Mouse (Mus musculus): ENCODE results near the gene Apbb2. TPM values are rescaled to one million over a fixed set of nuclear protein-coding genes. Genes with fewer than 3 reads are reported as not detected.
A peak's percentile ranks its signal among the peaks of the same experiment; 100 is the strongest.

Apbb2 gene
- total and polyA plus RNA-seq, 3 experiments: 0.34 to 0.40 (median 0.34) TPM

- Histone ChIP-seq H3K4me3 (replicated peaks in 1 of 3; ENCODE audit: low read depth in 2 of 3, low read length in 2 of 3, poor library complexity in 1 of 3) (no peak overlapping the region), H3K79me2 (replicated peaks; ENCODE audit: control insufficient read depth, extremely low read depth, insufficient read depth, poor library complexity, severe bottlenecking) (no peaks in the 10 kb centered on the region), H3K27me3 (replicated peaks) (no peaks in the 10 kb centered on the region), H3K4me2 (ENCODE audit: insufficient read depth, low read depth, poor library complexity, severe bottlenecking) (no peak overlapping the region), H3K9ac (ENCODE audit: insufficient read depth, low read depth) (no peak overlapping the region), H3K27ac (ENCODE audit: insufficient read depth, low read depth) (no peak overlapping the region), H3K9me3 (replicated peaks; ENCODE audit: low read length) (no peaks in the 10 kb centered on the region), H3K4me1 (ENCODE audit: control insufficient read depth in 1 of 2, insufficient read depth in 2 of 2) (peaks cover 4 to 33% of the 10 kb centered on the region in 2 experiments; a peak in 3 of 4 replicates), H3K36me3 (replicated peaks in 1 of 2; ENCODE audit: control insufficient read depth in 1 of 2, insufficient read depth in 1 of 2, low read length in 1 of 2) (no peaks in the 10 kb centered on the region)
- in situ Hi-C loops (cut with MboI; ENCODE audit: low pct_ligation_motif_present, low pct_unique_long_range_greater_than_20kb, low sequenced_read_pairs) (no loop called here), dilution Hi-C loops (cut with MboI; ENCODE audit: extremely low pct_ligation_motif_present, extremely low pct_unique_long_range_greater_than_20kb, low sequenced_read_pairs) (no loop called here)
- no peak for DNase-seq (ENCODE audit: extremely low read depth)
- TF ChIP-seq E2F4 (IDR thresholded peaks at IDR 0.05; ENCODE audit: insufficient replicate concordance, low read depth, low read length): no peak
- no peak for TF ChIP-seq CHD1 (IDR thresholded peaks at IDR 0.05; ENCODE audit: low read depth, low read length)
- TF ChIP-seq ZMIZ1 (IDR thresholded peaks at IDR 0.05; ENCODE audit: low read depth, low read length): no peak
- TF ChIP-seq MAZ (IDR thresholded peaks at IDR 0.05; ENCODE audit: low read depth, low read length): no peak
- TF ChIP-seq EP300 (IDR thresholded peaks at IDR 0.05; ENCODE audit: low read length): no peak
- no peak for TF ChIP-seq ETS1 (conservative IDR thresholded peaks at IDR 0.05; ENCODE audit: low read depth, low read length)
- TF ChIP-seq SMC3 (IDR thresholded peaks at IDR 0.05; ENCODE audit: low read depth, low read length): peak; percentile 29; the same call in 1 of the 2 replicates
- TF ChIP-seq CTCF (conservative IDR thresholded peaks at IDR 0.05 in 1 of 2, IDR thresholded peaks at IDR 0.05 in 1 of 2; ENCODE audit: low read depth in 2 of 2, low read length in 2 of 2): peak in 1 of 2 experiments; percentile 61; a peak in 2 of 4 replicates
- no peak for TF ChIP-seq BHLHE40 (IDR thresholded peaks at IDR 0.05; ENCODE audit: low read depth, low read length)
- no peak for TF ChIP-seq TBP (conservative IDR thresholded peaks at IDR 0.05; ENCODE audit: low read depth, low read length)
- TF ChIP-seq USF2 (conservative IDR thresholded peaks at IDR 0.05; ENCODE audit: low read depth, low read length): no peak
- no peak for TF ChIP-seq GABPA (IDR thresholded peaks at IDR 0.05; ENCODE audit: insufficient replicate concordance, low read depth, low read length)
- no peak for TF ChIP-seq POLR2AphosphoS2 (IDR thresholded peaks at IDR 0.05; ENCODE audit: low read depth, low read length)
- TF ChIP-seq MXI1 (IDR thresholded peaks at IDR 0.05; ENCODE audit: low read depth, low read length): no peak
- TF ChIP-seq RAD21 (IDR thresholded peaks at IDR 0.05; ENCODE audit: low read depth, low read length): peak; percentile 61
- no peak for TF ChIP-seq USF1 (IDR thresholded peaks at IDR 0.05; ENCODE audit: low read depth, low read length)
- TF ChIP-seq ELF1 (IDR thresholded peaks at IDR 0.05; ENCODE audit: low read depth, low read length): no peak
- no peak for TF ChIP-seq PAX5 (IDR thresholded peaks at IDR 0.05; ENCODE audit: low read length)
- no peak for TF ChIP-seq HCFC1 (IDR thresholded peaks at IDR 0.05; ENCODE audit: low read depth, low read length)
- TF ChIP-seq ZNF384 (IDR thresholded peaks at IDR 0.05; ENCODE audit: low read depth, low read length): no peak
- no peak for TF ChIP-seq IRF4 (IDR thresholded peaks at IDR 0.05; ENCODE audit: low read depth, low read length)
- TF ChIP-seq RCOR1 (conservative IDR thresholded peaks at IDR 0.05; ENCODE audit: low read depth, low read length): no peak
- TF ChIP-seq TCF12 (IDR thresholded peaks at IDR 0.05; ENCODE audit: low read depth, low read length): no peak
Observed at GRCm38 (mm10) chr5:66387481-66387880, 231.1 kb downstream of the Apbb2 start.

Measured in CH12.LX (cell line).